Mouse (Mus musculus) lung, postnatal 10 days (tissue): ENCODE results near the gene Ldhd.
A peak's percentile ranks its signal among the peaks of the same experiment; 100 is the strongest.

Source experiments
- DNase-seq: peaks from one replicate; pipeline ENCODE4 v3.0.0; 2021

Gene Ldhd

GRCm38 (mm10) chr8:111626933-111627332 is 3.2 kb downstream of the Ldhd start:
- DNase-seq = no peak

- DNase-seq = no peak
Observed at GRCm38 (mm10) chr8:111626528-111626820, 3.7 kb downstream of the Ldhd start.

DNA sequence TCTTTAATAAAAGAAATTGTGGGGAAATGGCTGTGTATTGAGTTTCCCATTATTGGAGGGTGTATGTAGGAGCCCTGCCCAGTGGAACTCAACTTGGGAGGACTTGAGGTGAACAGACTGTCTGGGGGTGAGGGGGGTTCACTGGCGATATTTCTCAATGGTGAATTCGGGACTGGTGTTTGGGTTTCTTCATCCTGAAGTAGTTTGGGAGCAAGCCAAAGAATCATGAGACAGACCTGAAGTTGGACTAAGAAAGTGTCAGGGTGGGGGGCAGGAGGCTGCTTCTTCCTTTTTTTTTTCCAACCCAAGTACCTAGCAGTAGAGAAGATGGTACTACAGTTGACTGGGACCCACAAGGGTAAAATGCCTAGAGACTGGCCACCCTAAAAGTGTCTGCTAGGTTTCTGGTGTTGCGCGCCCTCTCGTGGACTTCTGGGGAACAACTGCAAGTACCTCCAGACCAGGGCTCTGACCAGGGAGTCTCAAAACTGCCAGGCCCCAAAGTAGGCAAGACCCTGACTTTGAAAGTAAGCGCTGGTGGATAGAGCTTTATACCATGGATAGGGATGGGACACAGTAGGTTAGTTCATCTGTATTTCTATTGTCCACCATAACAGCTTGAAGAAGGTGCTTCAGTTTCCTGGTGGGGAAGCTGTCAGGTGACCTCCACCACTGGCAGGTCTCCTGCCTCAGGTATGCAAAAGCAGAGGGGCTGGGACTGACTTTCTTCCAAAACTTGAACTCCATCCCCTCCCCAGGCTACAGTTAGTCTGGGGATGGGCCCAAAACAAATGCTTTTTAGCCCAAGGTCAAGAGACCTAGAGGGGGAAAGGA is 4.3 kb downstream of the Ldhd start:
- peak; percentile 82 for DNase-seq

DNA sequence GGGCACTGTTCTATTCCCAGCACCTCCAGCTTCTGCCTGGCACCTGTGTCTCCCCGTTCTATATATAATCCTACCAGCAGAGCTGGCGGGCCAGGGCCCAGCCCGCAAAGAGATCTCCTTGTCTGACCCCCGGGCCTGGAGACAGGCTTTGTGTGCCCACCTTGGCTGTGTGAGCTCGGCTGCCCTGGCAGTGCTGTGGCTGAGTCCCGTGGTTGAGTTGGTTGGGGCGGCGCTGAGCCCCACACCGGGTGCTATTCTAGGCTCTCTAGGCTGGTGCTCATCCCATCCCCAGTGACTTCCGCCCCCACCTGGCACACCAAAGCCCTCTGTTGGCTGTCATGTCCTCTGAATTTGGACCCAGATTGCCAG is 5.3 kb downstream of the Ldhd start:
- DNase-seq = no peak

- DNase-seq = peak; percentile 74
Observed at GRCm38 (mm10) chr8:111624081-111624852, 5.9 kb downstream of the Ldhd start.

- DNase-seq = no peak
Observed at GRCm38 (mm10) chr8:111622553-111622952, 7.6 kb downstream of the Ldhd start.

DNA sequence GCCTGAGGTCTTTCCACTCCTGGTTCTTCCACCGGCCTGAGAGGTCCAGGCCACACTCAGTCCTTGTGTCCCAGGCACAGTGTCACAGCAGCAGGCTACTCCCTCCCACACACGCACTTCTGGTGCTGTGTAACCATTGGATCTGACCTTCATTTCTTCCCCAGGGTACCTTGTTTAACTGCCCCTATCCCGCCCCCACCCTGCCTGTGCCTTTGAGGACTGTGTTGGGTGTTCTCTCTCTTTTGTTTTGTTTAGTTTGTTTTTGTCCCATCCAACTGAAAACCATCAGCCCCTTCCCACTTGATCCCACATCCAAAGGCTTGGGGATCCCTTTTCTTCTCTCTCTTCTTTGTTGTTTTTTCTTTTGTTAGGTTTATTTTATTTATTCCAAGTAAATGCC is 8.1 kb downstream of the Ldhd start:
- DNase-seq = no peak

DNA sequence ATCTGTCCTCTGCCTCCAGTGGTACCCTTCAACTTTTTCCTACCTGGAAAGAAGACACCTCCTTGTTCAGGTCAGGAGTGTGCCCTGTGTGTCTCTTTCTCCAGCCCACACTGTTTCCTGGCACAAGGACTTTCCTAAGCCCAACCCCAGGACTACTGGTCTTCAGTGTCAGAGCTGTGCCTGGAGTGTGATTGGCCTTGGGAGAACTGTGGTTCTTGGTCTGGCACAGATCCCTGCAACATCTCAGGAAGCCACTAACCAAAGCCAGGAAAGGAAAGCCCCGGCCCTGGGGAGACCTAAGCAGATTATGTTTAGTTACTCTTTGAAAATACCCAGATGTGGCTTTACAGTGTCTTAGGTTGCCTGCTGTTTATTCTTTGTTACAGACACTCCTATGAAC is 10.2 kb downstream of the Ldhd start:
- no peak for DNase-seq

- peak; percentile 41 for DNase-seq
Observed at GRCm38 (mm10) chr8:111618273-111618672, 11.9 kb downstream of the Ldhd start.

- DNase-seq = no peak
Observed at GRCm38 (mm10) chr8:111617812-111618211, 12.4 kb downstream of the Ldhd start.

DNA sequence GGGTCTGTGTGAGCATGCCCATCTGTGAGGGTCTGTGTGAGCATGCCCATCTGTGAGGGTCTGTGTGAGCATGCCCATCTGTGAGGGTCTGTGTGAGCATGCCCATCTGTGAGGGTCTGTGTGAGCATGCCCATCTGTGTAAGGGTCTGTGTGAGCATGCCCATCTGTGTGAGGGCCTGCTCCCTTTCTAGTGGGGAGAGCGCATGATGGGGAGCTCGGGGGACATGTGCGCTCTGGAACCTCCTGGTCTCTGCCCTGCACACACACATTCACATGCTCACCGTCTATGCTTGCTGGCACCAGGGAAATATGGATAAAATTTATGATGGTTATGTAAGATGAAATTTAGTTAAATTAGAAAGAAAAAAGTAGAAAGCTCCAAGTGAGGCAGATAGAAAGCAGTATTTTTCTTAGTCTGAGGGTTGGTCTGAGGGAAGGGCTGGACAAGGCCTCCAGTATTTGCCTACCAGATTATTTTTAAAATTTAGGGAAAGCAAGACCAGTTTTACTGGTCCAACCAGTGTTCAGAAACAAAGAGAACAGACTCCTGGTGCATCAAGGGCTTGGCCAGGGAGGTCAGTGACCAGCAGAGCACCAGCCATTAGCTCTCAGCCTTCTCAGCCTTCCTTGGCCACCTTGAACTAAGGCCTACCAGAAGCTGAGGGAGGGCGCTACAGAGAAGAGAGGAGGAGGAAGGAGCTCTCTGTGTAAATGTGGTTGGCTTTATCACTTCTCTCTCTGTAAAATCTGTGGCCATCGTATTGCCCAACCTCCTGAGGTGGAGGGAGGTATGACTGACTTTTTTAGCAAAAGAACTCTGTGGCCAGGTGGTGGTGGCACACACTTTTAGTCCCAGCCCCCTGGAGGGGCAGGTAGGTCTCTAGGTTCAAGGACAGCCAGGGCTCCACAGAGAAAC is 15.1 kb downstream of the Ldhd start:
- DNase-seq = no peak

DNA sequence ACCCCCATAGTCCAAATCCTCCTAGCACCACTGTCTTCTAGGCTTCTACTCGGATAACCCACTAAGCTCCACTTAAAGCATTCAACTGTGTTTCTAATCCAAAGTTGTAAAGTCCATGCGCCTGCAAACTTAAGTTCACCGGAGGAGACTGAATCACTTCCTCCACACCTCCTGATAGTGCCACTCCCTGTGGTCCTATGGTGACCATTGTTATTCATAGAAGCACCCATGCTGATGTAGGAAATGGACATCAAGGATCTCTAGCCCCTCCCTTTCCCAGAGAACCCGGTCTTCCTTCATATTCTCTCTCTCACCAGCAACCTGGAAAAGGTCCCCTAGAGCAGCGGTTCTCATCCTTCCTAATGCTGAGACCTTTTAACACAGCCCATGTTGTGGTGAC is 17.0 kb downstream of the Ldhd start:
- DNase-seq = no peak

DNA sequence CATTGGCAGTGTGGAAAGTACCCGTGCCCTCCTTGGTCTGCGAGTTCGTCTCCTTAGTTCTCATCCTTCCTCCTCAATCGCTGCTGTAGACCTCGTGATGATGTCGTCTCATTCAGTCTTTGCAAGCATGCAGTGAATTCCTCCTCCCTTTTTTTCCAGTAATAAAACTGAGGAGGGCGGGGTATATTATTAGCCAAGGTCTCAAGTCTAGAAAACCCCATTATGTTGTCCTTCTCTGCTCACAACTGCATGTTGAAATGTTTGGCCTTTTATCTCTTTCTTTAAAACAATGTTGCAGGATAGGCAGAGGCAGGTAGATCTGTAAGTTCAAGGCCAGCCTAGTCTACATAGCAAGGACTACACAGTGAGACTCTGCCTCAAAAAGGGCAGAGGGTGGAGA is 22.8 kb downstream of the Ldhd start:
- DNase-seq = no peak

GRCm38 (mm10) chr8:111606961-111607360 is 23.2 kb downstream of the Ldhd start:
- peak; percentile 22 for DNase-seq

DNA sequence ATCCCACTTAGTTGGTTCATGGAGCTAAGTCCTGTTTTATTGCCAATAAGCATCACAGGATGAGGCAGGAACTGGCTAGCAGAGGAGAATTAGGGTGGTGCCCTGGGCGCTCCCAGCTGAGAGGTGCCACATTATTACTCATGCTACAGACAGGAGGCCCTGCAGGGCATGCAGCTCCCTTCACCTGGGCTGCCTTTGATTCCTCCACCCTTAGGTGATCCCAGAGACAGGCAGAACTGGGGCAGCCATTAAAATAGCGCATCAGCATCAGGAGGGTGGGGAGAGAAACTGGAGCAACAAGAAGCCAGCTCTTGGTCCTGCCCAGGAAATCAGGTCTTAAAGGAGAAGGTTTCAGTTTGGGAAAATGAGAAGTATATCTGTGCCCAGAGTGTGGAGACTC is 25.2 kb downstream of the Ldhd start:
- no peak for DNase-seq

GRCm38 (mm10) chr8:111602050-111602449 is 28.1 kb downstream of the Ldhd start:
- no peak for DNase-seq

GRCm38 (mm10) chr8:111599707-111600444 is 30.3 kb downstream of the Ldhd start:
- DNase-seq = no peak

GRCm38 (mm10) chr8:111597310-111597709 is 32.9 kb downstream of the Ldhd start:
- peak; percentile 78 for DNase-seq

GRCm38 (mm10) chr8:111596485-111596821 is 33.7 kb downstream of the Ldhd start:
- peak; percentile 21 for DNase-seq

GRCm38 (mm10) chr8:111595712-111596484 is 34.3 kb downstream of the Ldhd start:
- DNase-seq = peak; percentile 70

DNA sequence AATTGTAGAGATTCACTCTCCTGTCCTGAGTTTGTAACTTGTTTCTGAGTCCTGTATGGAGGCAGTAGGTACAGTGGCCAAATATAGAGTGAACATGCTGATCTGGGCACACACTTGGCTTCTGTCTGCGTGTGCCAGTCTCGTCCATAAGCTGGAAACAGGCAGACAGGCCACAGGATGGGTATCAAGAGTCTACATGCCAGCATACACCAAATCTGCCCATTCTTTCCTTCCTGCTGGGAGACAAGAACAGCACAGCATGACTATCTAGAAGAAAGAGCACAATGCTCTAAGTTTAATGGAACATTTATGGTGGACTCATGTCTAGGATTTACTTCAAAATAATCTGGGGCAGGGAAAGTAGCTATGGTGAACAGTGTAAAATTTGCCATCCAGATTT is 35.2 kb downstream of the Ldhd start:
- no peak for DNase-seq
